Mouse (Mus musculus) ES-Bruce4 (cell line): ENCODE results near the gene Hist2h3c1.
"Not testable (repeated sequence)": the region's sequence is repeated elsewhere in the genome, so short reads cannot be mapped to it uniquely, and the experiment has no call there.

Source experiments
- CTCF ChIP-seq: IDR thresholded peaks from one replicate; pipeline ENCODE4 v1.8.1; 2011; ENCODE audit warnings: low read depth, low read length
- EP300 ChIP-seq: IDR thresholded peaks from 2 replicates; pipeline ENCODE4 v1.6.1; 2011; ENCODE audit warnings: low read depth, low read length; ENCODE audit not compliant: insufficient read depth
- POLR2A ChIP-seq: IDR thresholded peaks from one replicate; pipeline ENCODE4 v1.8.1; 2011; ENCODE audit warnings: low read length; ENCODE audit not compliant: insufficient read depth

DNA sequence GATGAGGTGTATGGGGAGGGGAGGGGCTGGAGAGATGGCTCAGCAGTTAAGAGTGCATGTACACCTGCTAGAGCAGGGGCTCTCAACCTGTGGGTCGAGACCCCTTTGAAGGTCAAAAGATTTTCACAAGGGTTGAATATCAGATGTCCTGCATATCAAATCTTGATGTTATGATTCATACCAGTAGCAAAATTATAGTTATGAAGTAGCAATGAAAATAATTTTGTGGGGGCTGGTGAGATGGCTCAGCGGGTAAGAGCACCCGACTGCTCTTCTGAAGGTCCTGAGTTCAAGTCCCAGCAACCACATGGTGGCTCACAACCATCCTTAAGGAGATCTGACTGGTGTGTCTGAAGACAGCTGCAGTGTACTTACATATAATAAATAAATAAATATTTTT is 44.2 kb downstream of the Hist2h3c1 start:
- not testable (repeated sequence) for TF ChIP-seq POLR2A, CTCF, EP300
